Mouse (Mus musculus) retina, embryonic 14.5 days (tissue): ENCODE results near the gene Synm.

Source experiments
- DNase-seq: peaks from one replicate; pipeline ENCODE4 v3.0.0-alpha.2; 2015; ENCODE audit warnings: low spot score

Gene Synm

DNA sequence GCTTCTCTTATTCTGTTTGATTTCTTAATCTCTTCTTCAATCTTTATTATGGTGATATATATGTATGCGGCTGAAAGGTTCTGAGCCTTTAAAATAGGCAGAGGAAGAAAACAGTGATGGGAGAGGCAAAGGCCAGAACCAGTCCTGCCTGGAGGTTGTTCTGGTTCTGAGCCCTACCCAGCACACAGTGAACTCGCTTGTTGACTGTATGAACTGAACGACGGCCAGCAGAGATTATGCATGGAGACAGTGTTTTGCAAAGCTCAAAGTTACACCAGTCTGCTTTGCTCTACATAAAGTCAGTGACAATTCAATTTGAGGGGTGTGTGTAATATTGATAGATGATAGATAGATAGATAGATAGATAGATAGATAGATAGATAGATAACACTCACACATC, 60.2 kb downstream of the Synm start:
- DNase-seq: no peak

GRCm38 (mm10) chr7:67697892-67698630, 61.5 kb downstream of the Synm start:
- DNase-seq: no peak

GRCm38 (mm10) chr7:67695906-67696305, 63.6 kb downstream of the Synm start:
- DNase-seq: no peak

- no peak for DNase-seq
Observed at GRCm38 (mm10) chr7:67692791-67693538, 66.6 kb downstream of the Synm start.

DNA sequence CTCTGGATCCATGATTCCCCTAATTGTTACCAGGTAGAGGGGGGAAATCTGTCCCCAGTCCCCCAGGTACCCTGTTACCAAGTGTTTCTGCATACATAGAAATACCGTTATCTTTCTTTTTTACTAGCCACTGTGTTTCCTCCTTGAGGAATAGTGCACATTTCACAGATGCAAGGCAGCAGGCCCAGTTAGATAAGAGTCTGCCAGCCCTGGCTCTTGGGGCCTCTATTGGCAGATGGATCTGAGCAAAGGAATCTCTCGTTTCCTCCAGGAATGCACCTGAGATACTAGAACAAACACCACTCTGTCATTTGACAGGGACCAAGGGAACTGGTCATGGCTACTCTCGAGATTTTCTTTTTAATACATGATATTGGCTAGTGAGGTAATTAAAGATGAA, 67.4 kb downstream of the Synm start:
- DNase-seq: no peak

DNA sequence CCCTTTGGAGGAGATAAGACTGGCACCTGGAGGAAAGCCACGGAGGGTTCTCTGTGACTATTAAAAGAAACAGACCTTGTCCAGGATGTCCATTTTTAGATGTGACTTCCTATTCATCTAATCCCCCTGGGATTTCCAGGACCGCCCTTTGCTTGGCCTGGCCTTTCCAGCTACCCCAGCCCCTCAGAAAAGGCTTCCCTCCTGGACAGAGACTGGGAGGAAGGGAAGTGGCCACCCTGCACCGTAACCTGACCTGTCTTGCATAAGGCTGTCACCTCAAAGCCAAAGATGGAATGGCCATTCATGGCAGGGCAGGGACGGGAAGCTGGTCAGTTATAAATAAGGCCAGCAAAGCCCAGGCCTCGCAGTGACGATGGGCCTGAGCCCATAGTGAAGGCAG, 68.5 kb downstream of the Synm start:
- no peak for DNase-seq

GRCm38 (mm10) chr7:67689793-67690192, 69.7 kb downstream of the Synm start:
- no peak for DNase-seq

- DNase-seq: no peak
Observed at GRCm38 (mm10) chr7:67688281-67688680, 71.3 kb downstream of the Synm start.

GRCm38 (mm10) chr7:67686545-67686944, 73.0 kb downstream of the Synm start:
- no peak for DNase-seq

DNA sequence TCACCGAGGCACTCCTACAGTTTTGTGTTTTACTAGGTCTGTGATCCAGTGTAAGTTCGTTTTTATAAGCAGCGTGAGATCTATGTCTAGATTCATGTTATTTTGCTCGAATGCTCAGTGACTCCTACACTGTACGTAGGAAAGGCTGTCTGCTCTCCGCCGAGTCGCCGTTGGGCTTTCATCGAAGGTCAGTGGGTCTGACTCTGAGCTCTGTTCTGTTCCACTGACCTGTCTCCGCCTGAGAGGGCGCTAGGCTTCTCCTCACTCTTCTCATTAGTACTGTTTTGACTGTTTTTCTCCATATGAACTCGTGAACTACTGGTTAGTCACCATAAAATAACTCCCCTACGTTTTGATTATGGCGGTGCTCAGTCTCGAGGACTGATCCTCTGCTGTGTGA, 76.5 kb downstream of the Synm start:
- DNase-seq: no peak

DNA sequence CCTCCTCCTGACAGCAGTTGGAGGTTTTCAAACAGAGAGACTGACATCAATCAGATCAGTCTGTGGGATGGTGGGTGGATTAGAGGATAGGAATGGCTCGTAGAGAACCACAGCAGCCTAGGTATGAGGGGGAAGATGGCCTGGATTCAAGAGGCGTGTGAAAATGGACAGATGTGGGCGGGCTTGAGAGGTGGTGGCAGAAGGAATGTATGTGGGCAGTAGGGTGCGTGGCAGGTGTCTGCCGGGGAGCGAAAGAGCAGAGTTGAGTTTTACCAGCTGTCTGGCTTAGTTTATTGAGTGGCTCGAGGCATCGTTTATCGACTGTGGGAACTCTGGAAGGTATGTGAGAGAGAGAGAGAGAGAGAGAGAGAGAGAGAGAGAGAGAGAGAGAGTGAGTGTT, 78.5 kb downstream of the Synm start:
- DNase-seq: no peak
